Mouse (Mus musculus) heart, adult 2 months (tissue): ENCODE results near the gene Vwa3a. TPM values are rescaled to one million over a fixed set of nuclear protein-coding genes. Genes with fewer than 3 reads are reported as not detected.

Experiments used
- DNase-seq, 2 experiments: peaks; one replicate each; pipeline ENCODE4 v3.0.0; 2021
- H3K27ac ChIP-seq: fragments of 200-600 bp; 2 replicates; pipeline ENCODE4 v1.8.1; 2022
- H3K27me3 ChIP-seq: fragments of 200-500 bp; 2 replicates; pipeline ENCODE4 v1.6.1; 2012; ENCODE audit warnings: mild to moderate bottlenecking, low read length, inconsistent platforms, mixed read lengths; ENCODE audit not compliant: control insufficient read depth, insufficient read depth
- H3K36me3 ChIP-seq: fragments of 200-500 bp; 2 replicates; pipeline ENCODE4 v1.6.1; 2012; ENCODE audit warnings: low read length, inconsistent platforms; ENCODE audit not compliant: control insufficient read depth, insufficient read depth
- H3K4me1 ChIP-seq: fragments of 200-500 bp; 2 replicates; pipeline ENCODE4 v1.6.1; 2011; ENCODE audit warnings: low read length; ENCODE audit not compliant: control insufficient read depth, insufficient read depth
- H3K4me3 ChIP-seq: fragments of 200-600 bp; 2 replicates; pipeline ENCODE4 v1.8.1; 2022
- H3K79me2 ChIP-seq: fragments of 200-500 bp; replicated peaks from 2 replicates; pipeline ENCODE4 v1.6.1; 2012; ENCODE audit warnings: mild to moderate bottlenecking, inconsistent platforms, low read length, moderate library complexity, mixed read lengths; ENCODE audit not compliant: control insufficient read depth, insufficient read depth
- H3K9ac ChIP-seq: fragments of 200-500 bp; 2 replicates; pipeline ENCODE4 v1.6.1; 2012; ENCODE audit warnings: low read depth, mild to moderate bottlenecking, control low read depth, inconsistent platforms, low read length, mixed read lengths
- CTCF ChIP-seq: fragments of 200-600 bp; IDR thresholded peaks from 2 replicates; pipeline ENCODE4 v1.8.1; 2022; ENCODE audit warnings: antibody characterized with exemption, mild to moderate bottlenecking, moderate library complexity
- EP300 ChIP-seq: fragments of 200-500 bp; IDR thresholded peaks from 2 replicates; pipeline ENCODE4 v1.6.1; 2011; ENCODE audit warnings: low read depth, low read length, control low read depth; ENCODE audit not compliant: insufficient read depth
- POLR2A ChIP-seq: fragments of 200-500 bp; IDR thresholded peaks from 2 replicates; pipeline ENCODE4 v1.6.1; 2011; ENCODE audit warnings: mild to moderate bottlenecking, low read depth, low read length, control low read depth; ENCODE audit not compliant: insufficient read depth
- WGBS: fragments of 180-500 bp; shearing (Covaris S2); methylation state at CpG from one replicate; pipeline ENCODE4 v1.1.7; 2018; 5-methylcytosine and 5-hydroxymethylcytosine counted together
- intact Hi-C: fragments of 180-260 bp; cut with DNase I; formaldehyde crosslinking; loops from one replicate; pipeline ENCODE4 v1.15.1; 2025
- long read RNA-seq: library from polyadenylated mRNA; stranded (forward); transcript quantifications from one replicate; pipeline ENCODE4 v2.0.0, GENCODE M21; 2021
- polyA plus RNA-seq: library from polyadenylated mRNA; depleted of rRNA; stranded (reverse); fragments of >200 nt; gene quantifications from 2 replicates; pipeline ENCODE4 v1.2.3, GENCODE M21; 2012; rRNA removed
- total RNA-seq, 2 experiments: library from RNA; stranded (reverse); gene quantifications; 2 replicates each; pipeline ENCODE4 v1.2.3; 2021

Gene Vwa3a
- total RNA-seq = 1 to 10 TPM; 3.1 to 5.0 TPM
- polyA plus RNA-seq = 4.5 and 7.9 TPM in 2 replicates
- long read RNA-seq, partial matches to known transcripts = 1 of 1 reads
- long read RNA-seq, other reads (novel, unspliced or antisense) = 0 of 1 reads

DNA sequence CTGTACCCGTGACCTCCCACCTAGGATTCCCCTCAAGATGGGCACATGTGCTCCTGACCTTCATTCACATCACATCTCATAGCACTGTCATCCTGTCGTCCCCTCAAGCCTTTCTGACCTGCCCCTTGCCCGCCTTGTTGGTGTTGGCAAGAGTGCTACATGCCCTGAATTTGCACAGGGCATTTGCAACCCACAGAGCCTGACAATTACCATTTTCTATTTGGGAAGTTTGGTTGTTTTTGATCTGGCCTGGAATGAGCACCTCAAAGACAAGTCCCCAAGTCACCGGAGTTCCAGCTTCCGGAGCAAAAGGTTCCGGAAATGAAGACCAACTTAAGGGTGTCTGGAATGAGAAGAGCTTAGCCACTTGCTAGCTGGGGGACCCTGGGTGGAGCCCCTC, at the start of gene Vwa3a:
Vwa3a (plus strand) TSS at position 301 of the 400 bp plus-strand sequence.
- Histone ChIP-seq H3K4me3 (peak within 1 kb of the TSS; percentile 47), H3K27me3 (no peaks in the 10 kb centered on the region), H3K4me1 (peaks cover 15% of the 10 kb centered on the region), H3K9ac (peak within 1 kb of the TSS; percentile 3), H3K36me3 (no peaks in the 10 kb centered on the region), H3K79me2 (no peaks in the 10 kb centered on the region), H3K27ac (peak within 1 kb of the TSS; percentile 66)
- intact Hi-C loops = no loop called here
- TF ChIP-seq EP300 = no peak
- TF ChIP-seq POLR2A = no peak
- no peak for TF ChIP-seq CTCF
- WGBS = 59% methylated on average over 6 of the region's 6 CpGs
- no peak for DNase-seq

DNA sequence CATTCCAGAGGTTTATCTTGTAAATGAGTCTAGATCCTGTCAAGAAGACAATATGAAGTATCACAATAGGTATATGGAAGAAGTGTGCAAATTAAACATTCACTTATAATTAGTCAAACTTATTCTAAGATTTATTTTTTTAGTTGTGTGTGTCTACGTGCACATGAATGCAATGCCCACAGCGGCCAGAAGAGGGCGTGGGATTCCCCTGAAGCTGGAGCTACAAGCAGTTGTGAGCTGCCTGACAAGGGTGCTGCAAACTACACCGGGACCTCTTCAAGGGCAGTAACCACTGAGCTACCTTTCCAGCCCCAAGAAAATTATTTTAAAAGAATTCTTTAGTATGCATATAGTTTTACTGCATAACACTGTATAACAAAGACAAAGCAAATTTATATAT, 48.5 kb upstream of the Vwa3a start:
- no peak for DNase-seq
- H3K27ac ChIP-seq = no peak overlapping the region
- no peaks in the 10 kb centered on the region for H3K27me3 ChIP-seq
- peaks cover 8% of the 10 kb centered on the region for H3K79me2 ChIP-seq
- H3K4me3 ChIP-seq = no peak overlapping the region
- no peak overlapping the region for H3K9ac ChIP-seq
- peak; percentile 58 for TF ChIP-seq CTCF
- TF ChIP-seq EP300 = no peak
- TF ChIP-seq POLR2A = no peak
- 68% methylated on average over 4 of the region's 4 CpGs for WGBS
- intact Hi-C loops = no loop called here
- H3K4me1 ChIP-seq = peaks cover 5% of the 10 kb centered on the region
- H3K36me3 ChIP-seq = peaks cover 2% of the 10 kb centered on the region; the same call in 1 of the 2 replicates

DNA sequence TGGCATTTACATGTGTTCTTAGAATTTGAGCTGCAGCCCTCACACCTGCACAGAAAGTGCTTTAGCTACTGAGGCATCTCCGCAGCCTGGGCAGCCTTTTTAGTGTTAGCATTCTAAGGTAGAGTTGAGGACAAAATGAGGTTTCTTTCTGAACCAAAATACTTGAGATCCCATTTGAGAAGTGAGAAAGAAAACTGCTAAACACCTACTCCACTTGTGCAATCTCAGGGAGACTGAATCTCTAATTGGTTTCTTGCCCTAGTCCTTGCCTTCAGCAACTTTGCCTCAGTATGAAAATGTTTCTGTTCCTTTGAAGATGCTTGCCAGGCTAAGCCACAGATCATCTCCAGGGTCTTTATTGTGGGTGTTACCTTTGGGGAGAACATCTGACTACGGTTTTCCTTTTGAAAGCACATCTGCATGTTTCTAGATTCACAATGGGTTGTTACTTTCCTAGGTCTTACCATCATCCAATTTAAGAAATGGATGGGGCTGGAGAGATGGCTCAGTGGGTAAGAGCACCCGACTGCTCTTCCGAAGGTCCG, 45.2 kb upstream of the Vwa3a start:
- no peak for DNase-seq
- intact Hi-C loops = no loop called here
- TF ChIP-seq EP300 = no peak
- TF ChIP-seq CTCF = no peak
- no peak overlapping the region for H3K27ac ChIP-seq
- H3K9ac ChIP-seq = no peak overlapping the region
- H3K4me3 ChIP-seq = no peak overlapping the region
- WGBS = 95% methylated on average over 5 of the region's 5 CpGs
- no peaks in the 10 kb centered on the region for H3K27me3 ChIP-seq
- peaks cover 8% of the 10 kb centered on the region for H3K79me2 ChIP-seq
- H3K4me1 ChIP-seq = no peaks in the 10 kb centered on the region; the same call in 1 of the 2 replicates
- no peaks in the 10 kb centered on the region for H3K36me3 ChIP-seq

DNA sequence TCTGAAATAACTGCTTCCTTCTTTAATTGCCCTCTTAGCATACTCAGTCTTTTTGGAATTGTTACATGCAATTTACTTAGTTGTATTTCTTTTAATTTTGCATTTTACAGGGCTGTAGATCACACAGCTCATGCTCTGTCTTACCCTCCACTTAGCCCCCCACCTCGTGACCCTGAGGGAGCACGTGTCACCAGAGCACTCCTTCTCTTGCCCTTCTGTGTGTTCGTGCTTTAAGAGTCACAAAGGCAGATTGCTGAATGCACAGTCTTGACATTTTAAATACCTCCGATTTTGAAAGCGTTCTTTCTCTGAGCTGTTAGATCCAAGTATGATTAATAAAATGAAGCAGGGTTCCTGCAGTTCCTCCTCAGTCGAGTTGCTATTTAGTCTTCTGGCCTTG, 43.9 kb upstream of the Vwa3a start:
- H3K36me3 ChIP-seq = no peaks in the 10 kb centered on the region
- TF ChIP-seq EP300 (no peak), POLR2A (no peak), CTCF (no peak)
- H3K79me2 ChIP-seq = peaks cover 7% of the 10 kb centered on the region
- no peak overlapping the region for H3K27ac ChIP-seq
- no peak overlapping the region for H3K9ac ChIP-seq
- 69% methylated on average over 6 of the region's 6 CpGs for WGBS
- H3K4me3 ChIP-seq = no peak overlapping the region
- no peak for DNase-seq
- intact Hi-C loops = no loop called here
- H3K27me3 ChIP-seq = no peaks in the 10 kb centered on the region
- no peaks in the 10 kb centered on the region; the same call in 1 of the 2 replicates for H3K4me1 ChIP-seq

DNA sequence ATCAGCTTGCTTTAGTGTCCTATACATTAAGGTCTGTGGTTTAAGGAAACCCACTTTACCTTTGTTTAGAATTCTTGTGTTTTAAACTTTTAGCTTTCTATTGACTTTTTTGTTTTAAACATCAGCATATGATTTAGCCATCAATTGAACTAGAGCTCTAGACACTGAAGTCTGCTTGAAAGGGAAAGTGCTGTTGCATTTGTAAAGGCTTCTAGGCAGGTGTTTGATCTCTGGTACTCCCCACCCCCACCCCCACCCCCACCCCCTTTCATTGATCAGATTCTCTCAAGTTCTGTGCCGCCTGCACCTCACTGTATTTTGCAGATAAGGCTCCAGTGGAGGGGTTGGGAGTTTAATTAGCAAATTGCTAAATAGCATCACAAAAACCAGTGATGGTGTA, 43.5 kb upstream of the Vwa3a start:
- Histone ChIP-seq H3K4me1 (no peaks in the 10 kb centered on the region; the same call in 1 of the 2 replicates), H3K4me3 (no peak overlapping the region), H3K27me3 (no peaks in the 10 kb centered on the region), H3K79me2 (peaks cover 7% of the 10 kb centered on the region), H3K36me3 (no peaks in the 10 kb centered on the region), H3K9ac (no peak overlapping the region), H3K27ac (no peak overlapping the region)
- TF ChIP-seq EP300 (no peak), POLR2A (no peak), CTCF (no peak)
- intact Hi-C loops = no loop called here
- no peak for DNase-seq
- 87% methylated on average over 1 of the region's 1 CpGs for WGBS

DNA sequence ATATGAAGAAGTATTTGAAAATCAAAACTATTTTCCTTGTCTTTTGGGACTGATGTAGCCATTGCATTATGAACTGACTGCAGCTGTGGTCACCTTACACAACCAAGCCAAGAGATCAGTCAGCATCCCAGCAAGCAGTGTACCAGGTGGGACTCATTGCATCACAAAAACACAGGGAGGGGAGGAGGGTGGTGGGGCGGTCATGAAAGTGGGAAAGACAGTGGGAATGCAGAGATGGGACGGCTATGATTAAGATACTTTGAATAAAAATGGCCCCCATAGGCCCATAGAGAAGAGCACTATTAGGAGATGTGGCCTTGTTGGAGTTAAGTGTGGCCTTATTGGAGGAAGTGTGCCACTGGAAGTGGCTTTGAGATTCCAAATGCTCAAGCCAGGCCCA, 42.8 kb upstream of the Vwa3a start:
- H3K27me3 ChIP-seq = no peaks in the 10 kb centered on the region
- no peak overlapping the region for H3K4me3 ChIP-seq
- intact Hi-C loops = no loop called here
- no peaks in the 10 kb centered on the region; the same call in 1 of the 2 replicates for H3K4me1 ChIP-seq
- H3K27ac ChIP-seq = no peak overlapping the region
- peaks cover 7% of the 10 kb centered on the region for H3K79me2 ChIP-seq
- DNase-seq = no peak
- no peak overlapping the region for H3K9ac ChIP-seq
- no peaks in the 10 kb centered on the region for H3K36me3 ChIP-seq
- 100% methylated on average over 2 of the region's 2 CpGs for WGBS
- TF ChIP-seq POLR2A (no peak), CTCF (no peak), EP300 (no peak)
